Mouse (Mus musculus): ENCODE data around the gene Arhgap17. TPM values are rescaled to one million over a fixed set of nuclear protein-coding genes. Genes with fewer than 3 reads are reported as not detected.

Arhgap17 gene
- 10 to 100 TPM; 40.1 to 43.2 TPM for polyA plus RNA-seq (2017; shearing (Covaris generic))

DNA sequence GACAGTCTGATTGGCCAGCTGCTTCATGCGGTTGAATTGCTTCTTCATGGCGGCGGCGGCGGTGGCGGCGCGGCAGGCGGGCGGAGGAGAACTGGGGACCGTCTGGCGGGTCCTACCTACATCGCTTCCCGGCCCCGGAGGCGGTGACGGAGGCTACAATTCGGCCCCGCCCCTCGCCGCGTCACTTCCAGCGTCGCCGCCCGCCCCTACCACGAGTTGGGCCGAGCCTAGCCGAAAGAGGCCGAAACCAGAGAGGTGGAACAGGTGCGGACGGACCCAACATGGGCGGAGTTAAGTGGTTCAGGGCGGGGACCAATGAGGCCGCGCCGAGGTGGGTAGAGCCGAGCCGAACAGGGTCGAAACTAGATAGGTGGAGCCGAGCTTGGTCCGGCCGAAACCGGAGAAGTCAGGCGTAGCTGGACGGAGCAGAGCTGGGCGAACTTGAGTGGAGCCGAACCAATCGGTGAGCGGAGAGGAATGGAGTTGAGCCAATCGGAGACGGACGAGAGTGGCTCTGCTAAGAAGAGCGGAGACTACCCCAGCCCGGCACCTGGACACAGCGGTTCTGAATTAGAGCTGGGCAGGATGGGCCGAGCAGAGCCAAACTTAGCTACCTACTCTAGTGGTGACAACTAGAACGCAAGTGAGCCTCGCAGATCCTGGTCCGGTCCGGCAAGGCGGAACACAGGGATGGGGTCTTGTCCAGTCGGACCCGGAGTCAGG is at the start of gene Arhgap17, which contains the start of gene Lcmt1:
TSS of gene Arhgap17 (minus strand) at position 157 of the 723 bp plus-strand sequence.
TSS of gene Lcmt1 (plus strand) at position 26 of the 723 bp plus-strand sequence.

Other genes starting within 250 kb of the Arhgap17 start
- gene Tnrc6a, start 246.0 kb downstream of the Arhgap17 start, polyA plus RNA-seq (2017; shearing (Covaris generic)): 10 to 100 TPM; 57.8 to 95.6 TPM
- under 1 TPM; 0.82 to 0.98 TPM for gene Slc5a11, start 155.1 kb downstream of the Arhgap17 start, polyA plus RNA-seq (2017; shearing (Covaris generic))
- 10 to 100 TPM; 30.9 to 39.6 TPM for gene Lcmt1, start 131 bp downstream of the Arhgap17 start, polyA plus RNA-seq (2017; shearing (Covaris generic))
- gene Aqp8, start 92.4 kb upstream of the Arhgap17 start, polyA plus RNA-seq (2017; shearing (Covaris generic)): not detected
- gene Zkscan2, start 130.5 kb upstream of the Arhgap17 start, polyA plus RNA-seq (2017; shearing (Covaris generic)): under 1 TPM in 1 of 2 experiments, not detected in 1; 0.07 TPM